Mouse (Mus musculus) C2C12 (cell line): Measurements from ENCODE around the gene Tnfrsf13c.

Experiments
- CEBPB ChIP-seq: IDR thresholded peaks from one replicate; pipeline ENCODE4 v1.6.1; 2011; ENCODE audit warnings: low read depth, mild to moderate bottlenecking, control low read depth, moderate library complexity
- CTCF ChIP-seq: IDR thresholded peaks from one replicate; pipeline ENCODE4 v1.5.1; 2011; ENCODE audit not compliant: control insufficient read depth, insufficient read depth, insufficient read length
- FOSL1 ChIP-seq: IDR thresholded peaks from one replicate; pipeline ENCODE4 v1.8.0; 2011; ENCODE audit warnings: mild to moderate bottlenecking, low read length; ENCODE audit not compliant: poor library complexity, insufficient read depth, severe bottlenecking
- MAX ChIP-seq: IDR thresholded peaks from one replicate; pipeline ENCODE4 v1.6.1; 2011; ENCODE audit warnings: mild to moderate bottlenecking, control low read depth
- MYOD1 ChIP-seq: IDR thresholded peaks from one replicate; pipeline ENCODE4 v1.6.1; 2011; ENCODE audit warnings: low read depth; ENCODE audit not compliant: control insufficient read depth, insufficient read length
- USF1 ChIP-seq: IDR thresholded peaks from one replicate; pipeline ENCODE4 v1.6.1; 2011; ENCODE audit warnings: low read depth, mild to moderate bottlenecking, control low read depth, moderate library complexity

DNA sequence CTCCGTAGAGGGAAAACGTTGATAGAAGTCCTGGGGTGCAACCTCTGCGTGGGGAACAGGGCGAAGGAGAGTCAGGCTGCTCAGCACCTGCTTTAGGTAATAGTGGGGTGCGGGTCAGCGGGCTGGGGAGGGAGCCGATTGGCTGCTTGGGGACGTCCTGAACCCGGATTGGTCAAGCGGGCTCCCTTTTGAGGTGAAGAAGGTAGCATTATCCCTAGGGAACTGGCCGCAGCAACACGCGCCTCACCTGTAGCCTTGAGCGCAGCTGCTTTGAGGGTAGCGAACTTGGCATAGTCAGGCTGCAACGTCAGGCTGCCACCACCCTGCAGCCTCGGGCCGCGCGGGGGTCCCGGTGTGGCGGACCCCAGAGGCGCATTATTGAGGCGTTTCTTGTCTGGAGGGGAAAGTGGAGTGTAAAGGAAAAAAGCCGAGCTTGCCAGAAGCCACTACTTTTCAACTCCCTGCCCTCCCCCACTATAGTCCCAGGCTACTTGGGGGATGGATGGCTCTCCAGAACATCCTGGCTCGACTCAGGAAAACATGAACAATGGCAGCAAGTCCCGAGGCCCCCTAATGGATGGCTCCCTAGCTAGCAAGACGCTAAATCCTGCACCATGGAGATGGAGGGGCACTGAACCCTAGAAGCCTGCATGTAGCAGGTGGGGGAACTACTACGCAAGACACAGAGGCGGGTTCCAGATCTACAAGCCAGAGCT lies 16.5 kb downstream of the Tnfrsf13c start:
- no peak for TF ChIP-seq CTCF
- no peak for TF ChIP-seq USF1
- TF ChIP-seq FOSL1, result no peak
- TF ChIP-seq MYOD1, result no peak
- no peak for TF ChIP-seq CEBPB
- TF ChIP-seq MAX, result no peak
